Mouse (Mus musculus) forebrain, embryonic 11.5 days (tissue): ENCODE data around the gene Hspa1l. TPM values are rescaled to one million over a fixed set of nuclear protein-coding genes. Genes with fewer than 3 reads are reported as not detected.
"Not testable (repeated sequence)": the region's sequence is repeated elsewhere in the genome, so short reads cannot be mapped to it uniquely, and the experiment has no call there.

Source experiments
- ATAC-seq: fragments of 200-750 bp; cut with Nextera tagmentation; replicated peaks from 2 replicates; pipeline ENCODE4 v1.8.0; 2017; ENCODE audit warnings: moderate TSS enrichment; ENCODE audit not compliant: low FRiP score
- DNase-seq: peaks from one replicate; pipeline ENCODE4 v3.0.0-alpha.2; 2017; ENCODE audit warnings: low spot score
- H3K27ac ChIP-seq: fragments of 300-500 bp; sonication (generic); 2 replicates; pipeline ENCODE4 v1.5.1; 2014; ENCODE audit warnings: low read depth, low read length
- H3K27me3 ChIP-seq: fragments of 300-500 bp; sonication (generic); 2 replicates; pipeline ENCODE4 v1.6.1; 2014; ENCODE audit warnings: mild to moderate bottlenecking, low read length, mixed read lengths; ENCODE audit not compliant: control insufficient read depth, insufficient read depth
- H3K36me3 ChIP-seq: fragments of 300-500 bp; sonication (generic); 2 replicates; pipeline ENCODE4 v1.6.1; 2014; ENCODE audit warnings: mild to moderate bottlenecking, low read length, moderate library complexity, mixed read lengths; ENCODE audit not compliant: control insufficient read depth, insufficient read depth
- H3K4me1 ChIP-seq: fragments of 300-500 bp; sonication (generic); replicated peaks from 2 replicates; pipeline ENCODE4 v1.6.1; 2014; ENCODE audit warnings: low read length, mixed read lengths; ENCODE audit not compliant: control insufficient read depth, insufficient read depth
- H3K4me2 ChIP-seq: fragments of 300-500 bp; sonication (generic); 2 replicates; pipeline ENCODE4 v1.6.1; 2014; ENCODE audit warnings: low read depth, mild to moderate bottlenecking, low read length, moderate library complexity, mixed read lengths; ENCODE audit not compliant: severe bottlenecking
- H3K4me3 ChIP-seq: fragments of 300-500 bp; sonication (generic); 2 replicates; pipeline ENCODE4 v1.5.1; 2014; ENCODE audit warnings: low read depth, low read length
- H3K9ac ChIP-seq: fragments of 300-500 bp; sonication (generic); 2 replicates; pipeline ENCODE4 v1.6.1; 2014; ENCODE audit warnings: low read length
- H3K9me3 ChIP-seq: fragments of 300-500 bp; sonication (generic); 2 replicates; pipeline ENCODE4 v1.6.1; 2016; ENCODE audit warnings: low read length, mixed read lengths; ENCODE audit not compliant: control insufficient read depth
- WGBS: fragments of 180-500 bp; shearing (Covaris S2); extraction: QIAGEN DNeasy Blood & Tissue Kit; methylation state at CpG from one replicate; pipeline ENCODE4 v1.1.7; 2014; 5-methylcytosine and 5-hydroxymethylcytosine counted together
- polyA plus RNA-seq: library from polyadenylated mRNA; unstranded; fragments of >200 nt; fragmentation: Nextera tagmentation; extraction: Ambion mirVana; gene quantifications from 2 replicates; pipeline ENCODE4 v1.2.1, GENCODE M21; 2014

The Hspa1l gene
- polyA plus RNA-seq, 1 experiment from 2014 or later: 1.8 TPM

DNA sequence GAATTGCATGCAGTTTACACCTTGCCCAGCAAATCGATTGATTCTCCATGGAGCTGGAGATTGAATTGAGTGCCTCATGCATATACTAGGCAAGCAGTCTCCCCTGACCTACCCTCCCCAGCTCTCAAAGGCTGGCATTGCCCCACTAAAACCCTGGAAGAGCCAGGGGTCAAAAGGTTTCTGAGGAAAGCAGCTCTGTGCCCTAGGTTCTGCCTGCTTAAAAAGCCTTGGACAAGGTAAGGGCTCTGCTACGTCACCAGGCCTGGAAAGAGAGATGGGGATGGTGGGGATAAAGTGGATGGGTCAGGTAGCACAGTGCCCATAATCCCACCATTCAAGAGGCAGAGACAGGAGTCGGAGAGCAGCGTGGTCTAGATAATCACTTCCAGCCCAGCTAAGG lies 17.7 kb upstream of the Hspa1l start:
- Histone ChIP-seq H3K4me1 (peaks cover 8% of the 10 kb centered on the region; the same call in 1 of the 2 replicates), H3K36me3 (peaks cover 6% of the 10 kb centered on the region; the same call in 1 of the 2 replicates), H3K9ac (no peak overlapping the region)

DNA sequence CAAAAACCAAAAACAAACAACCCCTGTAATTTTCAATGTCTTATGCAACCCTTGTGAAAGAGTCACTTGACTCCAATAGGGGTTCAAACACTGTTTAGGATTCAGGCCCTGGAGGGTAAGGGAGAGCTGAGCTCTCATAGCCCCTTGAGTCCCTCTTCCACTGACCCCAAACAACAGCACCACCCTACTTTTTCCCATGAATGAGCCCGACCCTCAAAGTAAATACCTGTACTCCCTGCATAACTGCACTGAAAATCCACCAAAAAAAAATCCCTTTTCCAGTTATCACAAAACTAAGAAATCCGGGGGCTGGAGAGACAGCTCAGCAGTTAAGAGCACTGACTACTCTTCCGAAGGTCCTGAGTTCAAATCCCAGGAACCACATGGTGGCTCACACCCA lies 16.6 kb upstream of the Hspa1l start:
- H3K9ac ChIP-seq: no peak overlapping the region
- no peak overlapping the region for H3K27ac ChIP-seq
- H3K27me3 ChIP-seq: peaks cover 8% of the 10 kb centered on the region; the same call in 1 of the 2 replicates
- DNase-seq (no peak), ATAC-seq (no peak)
- no peak overlapping the region for H3K4me2 ChIP-seq
- H3K9me3 ChIP-seq: no peaks in the 10 kb centered on the region
- WGBS: 87% methylated on average over 3 of the region's 3 CpGs
- H3K36me3 ChIP-seq: no peaks in the 10 kb centered on the region
- H3K4me3 ChIP-seq: no peak overlapping the region
- peaks cover 7% of the 10 kb centered on the region; the same call in 1 of the 2 replicates for H3K4me1 ChIP-seq

More for the DNA sequence above, 17.7 kb upstream of the Hspa1l start:
- DNase-seq: no peak
- H3K4me3 ChIP-seq: no peak overlapping the region
- H3K27ac ChIP-seq: no peak overlapping the region
- no peak overlapping the region for H3K4me2 ChIP-seq
- WGBS: 75% methylated on average over 4 of the region's 4 CpGs
- no peaks in the 10 kb centered on the region for H3K9me3 ChIP-seq
- no peak for ATAC-seq
- peaks cover 8% of the 10 kb centered on the region; the same call in 1 of the 2 replicates for H3K27me3 ChIP-seq

DNA sequence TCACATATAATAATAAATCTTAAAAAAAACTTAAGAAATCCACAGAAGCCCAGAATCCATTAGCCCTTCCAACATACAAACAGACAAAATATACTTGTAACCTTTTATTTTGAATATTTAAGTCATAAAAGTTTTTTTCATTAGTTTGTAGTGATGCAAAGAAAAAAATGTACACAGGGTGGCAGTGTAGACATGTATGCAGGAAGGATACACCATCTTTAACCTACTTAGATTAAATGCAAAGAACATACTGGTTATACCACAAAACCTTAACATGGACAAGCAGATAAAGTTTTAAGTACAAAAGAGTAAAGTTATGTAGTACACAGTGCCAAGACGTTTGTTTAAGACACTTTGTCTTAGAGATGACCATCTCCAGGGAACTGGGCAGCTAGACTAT lies 16.2 kb upstream of the Hspa1l start:
- no peak overlapping the region for H3K4me2 ChIP-seq
- H3K27me3 ChIP-seq: peaks cover 8% of the 10 kb centered on the region; the same call in 1 of the 2 replicates
- H3K4me3 ChIP-seq: no peak overlapping the region
- H3K4me1 ChIP-seq: peaks cover 6% of the 10 kb centered on the region; the same call in 1 of the 2 replicates
- DNase-seq (no peak), ATAC-seq (no peak)
- no peak overlapping the region for H3K9ac ChIP-seq
- WGBS: 46% methylated on average over 1 of the region's 1 CpGs
- no peak overlapping the region for H3K27ac ChIP-seq
- H3K36me3 ChIP-seq: no peaks in the 10 kb centered on the region
- H3K9me3 ChIP-seq: no peaks in the 10 kb centered on the region

DNA sequence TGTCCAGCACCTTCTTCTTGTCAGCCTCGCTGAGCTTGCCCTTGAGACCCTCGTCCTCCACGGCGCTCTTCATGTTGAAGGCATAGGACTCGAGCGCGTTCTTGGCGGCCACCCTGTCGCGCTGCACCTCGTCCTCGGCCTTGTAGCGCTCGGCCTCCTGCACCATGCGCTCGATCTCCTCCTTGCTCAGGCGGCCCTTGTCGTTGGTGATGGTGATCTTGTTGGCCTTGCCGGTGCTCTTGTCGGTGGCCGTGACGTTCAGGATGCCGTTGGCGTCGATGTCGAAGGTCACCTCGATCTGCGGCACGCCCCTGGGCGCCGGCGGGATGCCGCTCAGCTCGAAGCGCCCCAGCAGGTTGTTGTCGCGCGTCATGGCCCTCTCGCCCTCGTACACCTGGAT lies 15.2 kb upstream of the Hspa1l start:
- not testable (repeated sequence) for H3K9ac ChIP-seq, H3K4me2 ChIP-seq, H3K9me3 ChIP-seq, H3K36me3 ChIP-seq, H3K27ac ChIP-seq, H3K27me3 ChIP-seq, H3K4me3 ChIP-seq, ATAC-seq, DNase-seq, H3K4me1 ChIP-seq
- 24% methylated on average over 27 of the region's 40 CpGs for WGBS

DNA sequence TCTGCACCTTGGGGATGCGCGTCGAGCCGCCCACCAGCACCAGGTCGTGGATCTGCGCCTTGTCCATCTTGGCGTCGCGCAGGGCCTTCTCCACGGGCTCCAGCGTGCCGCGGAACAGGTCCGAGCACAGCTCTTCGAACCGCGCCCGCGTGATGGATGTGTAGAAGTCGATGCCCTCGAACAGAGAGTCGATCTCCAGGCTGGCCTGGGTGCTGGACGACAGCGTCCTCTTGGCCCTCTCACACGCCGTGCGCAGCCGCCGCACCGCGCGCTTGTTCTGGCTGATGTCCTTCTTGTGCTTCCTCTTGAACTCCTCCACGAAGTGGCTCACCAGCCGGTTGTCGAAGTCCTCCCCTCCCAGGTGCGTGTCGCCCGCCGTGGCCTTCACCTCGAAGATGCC lies 14.5 kb upstream of the Hspa1l start:
- not testable (repeated sequence) for H3K4me3 ChIP-seq, DNase-seq, H3K27ac ChIP-seq, H3K36me3 ChIP-seq, H3K9me3 ChIP-seq, H3K4me2 ChIP-seq, H3K4me1 ChIP-seq, H3K9ac ChIP-seq, ATAC-seq, H3K27me3 ChIP-seq
- WGBS: 34% methylated on average over 21 of the region's 40 CpGs

DNA sequence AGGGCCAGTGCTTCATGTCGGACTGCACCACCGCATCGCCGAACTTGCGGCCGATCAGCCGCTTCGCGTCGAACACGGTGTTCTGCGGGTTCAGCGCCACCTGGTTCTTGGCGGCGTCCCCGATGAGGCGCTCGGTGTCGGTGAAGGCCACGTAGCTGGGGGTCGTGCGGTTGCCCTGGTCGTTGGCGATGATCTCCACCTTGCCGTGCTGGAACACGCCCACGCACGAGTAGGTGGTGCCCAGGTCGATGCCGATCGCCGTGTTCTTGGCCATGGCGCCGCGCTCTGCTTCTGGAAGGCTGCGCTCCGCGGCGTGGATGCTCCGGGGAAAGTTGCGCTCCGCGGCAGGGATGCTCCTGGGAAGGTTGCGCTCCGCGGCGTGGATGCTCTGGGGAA lies 13.8 kb upstream of the Hspa1l start:
- H3K4me2 ChIP-seq: peak overlapping the region; percentile 84
- H3K9me3 ChIP-seq, H3K27ac ChIP-seq, H3K27me3 ChIP-seq, H3K9ac ChIP-seq, H3K4me1 ChIP-seq, H3K36me3 ChIP-seq, DNase-seq: not testable (repeated sequence)
- peak overlapping the region; percentile 41 for H3K4me3 ChIP-seq
- ATAC-seq: peak; percentile 43
- 3% methylated on average over 17 of the region's 47 CpGs for WGBS

DNA sequence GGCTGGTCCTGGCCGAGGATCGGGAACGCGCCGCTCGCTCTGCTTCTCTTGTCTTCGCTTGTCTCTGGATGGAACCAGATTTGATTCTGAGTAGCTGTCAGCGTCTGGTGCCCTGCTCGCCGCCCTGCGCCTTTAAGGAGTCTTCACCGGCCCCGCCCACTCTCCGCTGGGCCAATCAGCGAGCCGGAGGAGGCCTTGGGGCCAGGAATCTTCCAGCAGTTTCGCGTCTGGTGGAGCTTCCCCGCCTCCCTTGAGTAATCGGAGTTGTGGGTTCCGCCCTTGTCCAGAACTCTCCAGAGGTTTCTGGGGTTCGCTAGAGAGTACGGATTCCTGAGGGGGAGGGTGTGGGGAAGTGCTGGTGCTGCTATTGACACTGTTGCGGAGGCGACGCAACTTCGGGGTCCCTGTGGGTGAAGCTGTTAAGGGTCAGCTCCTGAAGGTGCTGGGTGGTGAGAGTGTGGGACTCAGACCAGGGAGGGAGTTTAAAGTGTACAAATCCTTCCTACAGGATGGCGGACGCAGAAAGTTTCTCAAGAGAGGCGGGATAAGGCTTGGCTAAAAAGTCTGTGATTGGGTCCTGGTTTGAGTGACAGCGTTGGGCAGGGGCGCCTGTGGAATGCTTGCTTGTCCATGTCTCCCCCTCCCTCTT lies 13.2 kb upstream of the Hspa1l start, which contains the start of gene Hspa1b:
Gene Hspa1b (minus strand): TSS at position 109 of the 649 bp plus-strand sequence.
- H3K27me3 ChIP-seq, H3K36me3 ChIP-seq, H3K9me3 ChIP-seq, H3K4me1 ChIP-seq: not testable (repeated sequence)
- Histone ChIP-seq H3K27ac (peak within 1 kb of the TSS; percentile 80), H3K4me3 (peak within 1 kb of the TSS; percentile 41), H3K9ac (peak within 1 kb of the TSS; percentile 66), H3K4me2 (peak within 1 kb of the TSS; percentile 84)
- peak; percentile 95 for ATAC-seq
- WGBS: under 1% methylated on average over 26 of the region's 32 CpGs
- DNase-seq: peak; percentile 85

DNA sequence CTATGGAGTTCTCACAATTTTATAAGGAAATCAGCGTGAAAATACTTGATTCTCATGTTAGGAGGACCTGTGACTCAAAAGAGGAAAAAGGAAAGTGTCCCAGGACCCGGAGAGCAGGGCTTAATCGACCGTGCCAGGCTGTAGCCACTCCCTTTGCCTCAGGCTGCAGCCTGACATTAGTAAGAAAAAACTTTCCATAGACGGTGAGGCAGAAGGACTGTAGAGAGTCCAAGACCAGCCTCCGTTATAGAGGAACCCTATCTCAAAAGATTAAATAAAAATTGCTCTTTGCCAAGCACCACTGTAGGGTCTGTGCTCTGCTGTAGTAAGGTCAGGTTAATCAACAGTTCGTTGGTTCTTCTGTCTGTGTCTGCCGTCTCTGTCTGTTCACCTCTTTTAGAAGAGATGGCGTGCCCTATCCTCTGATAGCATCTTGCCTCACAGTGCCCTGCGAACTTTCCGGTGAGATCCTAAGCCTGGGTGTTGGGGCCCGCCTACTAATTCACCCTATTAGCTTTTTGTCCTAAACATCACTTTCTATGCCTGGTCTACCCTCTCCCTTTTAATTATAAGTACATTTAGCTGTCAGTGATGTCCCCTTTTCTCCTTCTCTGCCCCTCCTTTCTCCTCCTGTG lies 12.5 kb upstream of the Hspa1l start:
- Histone ChIP-seq H3K4me3 (peak overlapping the region; percentile 41), H3K36me3 (no peaks in the 10 kb centered on the region), H3K27me3 (peaks cover 8% of the 10 kb centered on the region; the same call in 1 of the 2 replicates), H3K4me1 (peaks cover 6% of the 10 kb centered on the region; the same call in 1 of the 2 replicates), H3K27ac (peak overlapping the region; percentile 43; the same call in 1 of the 2 replicates), H3K4me2 (peak overlapping the region; percentile 84), H3K9me3 (no peaks in the 10 kb centered on the region), H3K9ac (peak overlapping the region; percentile 20; the same call in 1 of the 2 replicates)
- 12% methylated on average over 12 of the region's 12 CpGs for WGBS
- DNase-seq (peak; percentile 61), ATAC-seq (0 out of 2 replicates have a peak, but pooled peaks have one; percentile 5)
